Mouse (Mus musculus) lung, embryonic 16.5 days (tissue): ENCODE measurements at regions not wholly inside any gene's neighbourhood (a gene's known extent, or its start where the extent isn't known, plus 50 kb on each side); places are given as distances from the start of the nearest gene placed in this dataset.

Experiments
- ATAC-seq: fragments of 200-750 bp; cut with Nextera tagmentation; 2 replicates; pipeline ENCODE4 v1.8.0; 2017; ENCODE audit warnings: low read depth, mild to moderate bottlenecking, moderate library complexity
- H3K27ac ChIP-seq: fragments of 300-500 bp; sonication (generic); 2 replicates; pipeline ENCODE4 v1.5.1; 2014; ENCODE audit warnings: mild to moderate bottlenecking, control low read depth, low read length
- H3K27me3 ChIP-seq: fragments of 300-500 bp; sonication (generic); 2 replicates; pipeline ENCODE4 v1.6.1; 2014; ENCODE audit warnings: low read depth, low read length, mixed read lengths; ENCODE audit not compliant: control insufficient read depth, insufficient read depth
- H3K36me3 ChIP-seq: fragments of 300-500 bp; sonication (generic); 2 replicates; pipeline ENCODE4 v1.6.1; 2014; ENCODE audit warnings: low read length; ENCODE audit not compliant: control insufficient read depth, insufficient read depth
- H3K4me1 ChIP-seq: fragments of 300-500 bp; sonication (generic); replicated peaks from 2 replicates; pipeline ENCODE4 v1.6.1; 2014; ENCODE audit warnings: low read length, mixed read lengths; ENCODE audit not compliant: control insufficient read depth, insufficient read depth
- H3K4me2 ChIP-seq: fragments of 300-500 bp; sonication (generic); 2 replicates; pipeline ENCODE4 v1.6.1; 2014; ENCODE audit warnings: low read depth, low read length, control low read depth
- H3K4me3 ChIP-seq: fragments of 300-500 bp; sonication (generic); 2 replicates; pipeline ENCODE4 v1.5.1; 2014; ENCODE audit warnings: mild to moderate bottlenecking, low read length, control low read depth
- H3K9ac ChIP-seq: fragments of 300-500 bp; sonication (generic); 2 replicates; pipeline ENCODE4 v1.6.1; 2014; ENCODE audit warnings: low read length, control low read depth
- H3K9me3 ChIP-seq: fragments of 300-500 bp; sonication (generic); 2 replicates; pipeline ENCODE4 v1.6.1; 2016; ENCODE audit warnings: low read length; ENCODE audit not compliant: control insufficient read depth
- WGBS: fragments of 180-500 bp; shearing (Covaris S2); extraction: QIAGEN DNeasy Blood & Tissue Kit; methylation state at CpG from one replicate; pipeline ENCODE4 v1.1.7; 2014; 5-methylcytosine and 5-hydroxymethylcytosine counted together

- 87% methylated on average over 2 of the region's 2 CpGs for WGBS
- H3K27ac ChIP-seq: no peak overlapping the region
These were observed 112.0 kb downstream of the Gm19410 start for GRCm38 (mm10) chr8:35877581-35877980.

GRCm38 (mm10) chr8:35881810-35882209, 116.2 kb downstream of the Gm19410 start:
- Histone ChIP-seq H3K9ac (no peak overlapping the region), H3K27ac (no peak overlapping the region), H3K27me3 (no peaks in the 10 kb centered on the region), H3K36me3 (no peaks in the 10 kb centered on the region), H3K4me3 (no peak overlapping the region), H3K4me2 (no peak overlapping the region), H3K9me3 (0 out of 2 replicates have a peak, but pooled peaks cover 2% of the 10 kb centered on the region), H3K4me1 (peaks cover 11% of the 10 kb centered on the region)
- ATAC-seq: no peak
- 44% methylated on average over 5 of the region's 5 CpGs for WGBS

More at GRCm38 (mm10) chr8:35877581-35877980, 112.0 kb downstream of the Gm19410 start:
- Histone ChIP-seq H3K27me3 (no peaks in the 10 kb centered on the region), H3K36me3 (no peaks in the 10 kb centered on the region), H3K4me1 (peaks cover 3% of the 10 kb centered on the region; the same call in 1 of the 2 replicates), H3K9ac (no peak overlapping the region), H3K9me3 (no peaks in the 10 kb centered on the region), H3K4me2 (no peak overlapping the region), H3K4me3 (no peak overlapping the region)
- no peak for ATAC-seq

GRCm38 (mm10) chr8:35882638-35883455, 117.3 kb downstream of the Gm19410 start:
- H3K4me1 ChIP-seq: peaks cover 11% of the 10 kb centered on the region
- H3K4me2 ChIP-seq: no peak overlapping the region
- H3K4me3 ChIP-seq: no peak overlapping the region
- H3K27ac ChIP-seq: no peak overlapping the region
- H3K9ac ChIP-seq: no peak overlapping the region
- ATAC-seq: no peak
- no peaks in the 10 kb centered on the region for H3K27me3 ChIP-seq
- H3K36me3 ChIP-seq: no peaks in the 10 kb centered on the region
- 0 out of 2 replicates have a peak, but pooled peaks cover 2% of the 10 kb centered on the region for H3K9me3 ChIP-seq
- WGBS: 36% methylated on average over 12 of the region's 12 CpGs

DNA sequence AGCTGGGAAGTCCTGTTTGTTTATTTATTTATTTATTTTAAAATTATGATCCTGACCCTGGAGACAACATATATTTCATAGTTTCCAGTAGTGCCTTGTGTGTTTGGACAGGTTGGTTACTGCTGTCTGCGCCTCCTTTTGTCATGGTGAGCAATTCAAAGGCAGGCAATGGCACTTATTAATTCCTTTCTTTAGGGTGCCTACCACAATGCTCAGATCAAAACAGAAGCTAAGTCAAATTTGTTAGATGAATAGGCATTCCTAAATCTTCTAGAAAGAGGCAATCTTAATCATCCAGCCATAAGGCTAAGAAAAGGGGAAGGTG, 117.8 kb downstream of the Gm19410 start:
- H3K27me3 ChIP-seq: no peaks in the 10 kb centered on the region
- H3K4me3 ChIP-seq: no peak overlapping the region
- 0 out of 2 replicates have a peak, but pooled peaks cover 2% of the 10 kb centered on the region for H3K9me3 ChIP-seq
- H3K27ac ChIP-seq: no peak overlapping the region
- 49% methylated on average over 1 of the region's 1 CpGs for WGBS
- H3K4me2 ChIP-seq: no peak overlapping the region
- no peak overlapping the region for H3K9ac ChIP-seq
- no peaks in the 10 kb centered on the region for H3K36me3 ChIP-seq
- no peak for ATAC-seq
- H3K4me1 ChIP-seq: peaks cover 11% of the 10 kb centered on the region

DNA sequence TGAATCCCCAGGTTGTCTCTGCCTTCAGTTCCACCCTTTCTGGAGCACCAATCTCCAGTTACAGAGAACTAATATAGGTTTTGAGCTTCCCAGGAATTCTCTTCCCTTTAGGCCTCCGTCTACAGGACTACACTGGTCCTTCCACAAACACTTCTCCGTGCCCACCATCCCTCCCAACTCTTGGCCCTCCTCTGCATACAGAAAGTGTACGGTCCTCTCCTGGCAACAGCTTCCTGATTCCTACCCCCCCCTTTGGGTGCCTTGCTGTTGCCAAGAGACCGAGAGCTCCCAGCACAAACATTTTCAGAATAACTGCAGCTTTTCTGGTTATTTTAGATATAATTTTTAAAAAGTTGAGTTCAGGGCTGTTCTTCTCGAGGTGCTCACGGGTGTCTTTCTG, 119.0 kb downstream of the Gm19410 start:
- 37% methylated on average over 6 of the region's 6 CpGs for WGBS
- Histone ChIP-seq H3K27me3 (no peaks in the 10 kb centered on the region), H3K36me3 (no peaks in the 10 kb centered on the region), H3K4me1 (peaks cover 11% of the 10 kb centered on the region), H3K9ac (no peak overlapping the region), H3K9me3 (0 out of 2 replicates have a peak, but pooled peaks cover 2% of the 10 kb centered on the region), H3K4me3 (no peak overlapping the region), H3K27ac (no peak overlapping the region), H3K4me2 (no peak overlapping the region)
- no peak for ATAC-seq

- no peaks in the 10 kb centered on the region for H3K36me3 ChIP-seq
- H3K27me3 ChIP-seq: peaks cover 2% of the 10 kb centered on the region
- H3K4me1 ChIP-seq: 0 out of 2 replicates have a peak, but pooled peaks cover 2% of the 10 kb centered on the region
- H3K9me3 ChIP-seq: 0 out of 2 replicates have a peak, but pooled peaks cover 2% of the 10 kb centered on the region
- 77% methylated on average over 4 of the region's 4 CpGs for WGBS
- H3K9ac ChIP-seq: no peak overlapping the region
- no peak for ATAC-seq
- H3K4me3 ChIP-seq: no peak overlapping the region
- no peak overlapping the region for H3K4me2 ChIP-seq
- no peak overlapping the region for H3K27ac ChIP-seq
These were observed 124.5 kb downstream of the Gm19410 start for GRCm38 (mm10) chr8:35890083-35890482.

- Histone ChIP-seq H3K27me3 (peaks cover 2% of the 10 kb centered on the region), H3K4me2 (no peak overlapping the region), H3K9me3 (no peaks in the 10 kb centered on the region), H3K27ac (no peak overlapping the region), H3K4me3 (no peak overlapping the region), H3K9ac (no peak overlapping the region), H3K4me1 (0 out of 2 replicates have a peak, but pooled peaks cover 2% of the 10 kb centered on the region), H3K36me3 (no peaks in the 10 kb centered on the region)
- 75% methylated on average over 6 of the region's 6 CpGs for WGBS
- no peak for ATAC-seq
These were observed 126.2 kb downstream of the Gm19410 start for GRCm38 (mm10) chr8:35891769-35892168.

DNA sequence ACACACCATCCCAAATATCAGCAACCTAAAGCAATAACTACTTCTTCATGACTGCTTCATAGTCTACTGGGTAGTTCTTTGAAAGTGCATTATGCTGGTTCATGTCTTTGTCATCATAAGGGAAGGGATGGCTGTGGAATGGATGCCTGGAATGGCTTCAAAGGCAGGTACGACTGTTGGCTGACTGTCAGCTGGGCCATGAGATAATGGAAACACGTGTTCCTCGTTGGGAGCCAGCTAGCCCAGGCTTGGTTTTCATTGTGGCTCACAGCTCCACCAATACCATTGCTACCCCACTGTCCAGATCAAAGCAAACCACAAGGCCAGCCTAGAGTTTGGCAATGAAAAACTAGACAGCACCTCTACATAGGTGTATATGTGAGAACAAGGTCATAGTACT, 132.9 kb downstream of the Gm19410 start:
- 0 out of 2 replicates have a peak, but pooled peaks have one; percentile 41 for ATAC-seq
- Histone ChIP-seq H3K4me1 (peaks cover 7% of the 10 kb centered on the region), H3K4me3 (no peak overlapping the region), H3K27me3 (peaks cover 8% of the 10 kb centered on the region), H3K27ac (no peak overlapping the region), H3K9ac (no peak overlapping the region), H3K9me3 (no peaks in the 10 kb centered on the region), H3K36me3 (no peaks in the 10 kb centered on the region), H3K4me2 (no peak overlapping the region)
- 52% methylated on average over 3 of the region's 3 CpGs for WGBS

- Histone ChIP-seq H3K4me3 (no peak overlapping the region), H3K9ac (no peak overlapping the region), H3K4me1 (peaks cover 5% of the 10 kb centered on the region), H3K27me3 (peaks cover 6% of the 10 kb centered on the region), H3K36me3 (no peaks in the 10 kb centered on the region), H3K9me3 (no peaks in the 10 kb centered on the region), H3K27ac (no peak overlapping the region), H3K4me2 (no peak overlapping the region)
- ATAC-seq: no peak
- WGBS: 91% methylated on average over 7 of the region's 7 CpGs
These were observed 135.9 kb downstream of the Gm19410 start for GRCm38 (mm10) chr8:35901490-35901889.
